Mouse (Mus musculus) heart, embryonic 10.5 days (tissue): ENCODE measurements around the gene Hsp90ab1. TPM values are rescaled to one million over a fixed set of nuclear protein-coding genes. Genes with fewer than 3 reads are reported as not detected.
A peak's percentile ranks its signal among the peaks of the same experiment; 100 is the strongest.

Experiments used
- DNase-seq: peaks from one replicate; pipeline ENCODE4 v3.0.0-alpha.2; 2017; ENCODE audit warnings: low spot score
- H3K27ac ChIP-seq: fragments of 300-500 bp; sonication (generic); 2 replicates; pipeline ENCODE4 v1.5.1; 2016; ENCODE audit warnings: mild to moderate bottlenecking
- H3K27me3 ChIP-seq: fragments of 300-500 bp; sonication (generic); 2 replicates; pipeline ENCODE4 v1.6.1; 2016; ENCODE audit warnings: mild to moderate bottlenecking; ENCODE audit not compliant: poor library complexity, insufficient read depth, severe bottlenecking
- H3K36me3 ChIP-seq: fragments of 300-500 bp; sonication (generic); 2 replicates; pipeline ENCODE4 v1.6.1; 2016; ENCODE audit warnings: mild to moderate bottlenecking, moderate library complexity
- H3K4me1 ChIP-seq: fragments of 300-500 bp; sonication (generic); 2 replicates; pipeline ENCODE4 v1.6.1; 2016; ENCODE audit warnings: mild to moderate bottlenecking
- H3K4me3 ChIP-seq: fragments of 300-500 bp; sonication (generic); 2 replicates; pipeline ENCODE4 v1.5.1; 2016; ENCODE audit warnings: mild to moderate bottlenecking, moderate library complexity
- H3K9me3 ChIP-seq: fragments of 300-500 bp; sonication (generic); 2 replicates; pipeline ENCODE4 v1.6.1; 2016; ENCODE audit warnings: mild to moderate bottlenecking, moderate library complexity
- WGBS: fragments of 180-500 bp; shearing (Covaris S2); methylation state at CpG from one replicate; pipeline ENCODE4 v1.1.7; 2016; 5-methylcytosine and 5-hydroxymethylcytosine counted together
- polyA plus RNA-seq: library from polyadenylated mRNA; unstranded; fragments of >200 nt; fragmentation: Nextera tagmentation; extraction: Ambion mirVana; gene quantifications from 2 replicates; pipeline ENCODE4 v1.2.1, GENCODE M21; 2016

Hsp90ab1 gene
- polyA plus RNA-seq, 1 experiment from 2014 or later, result 1,893 TPM

GRCm38 (mm10) chr17:45546941-45547340 is 26.1 kb downstream of the Hsp90ab1 start:
- Histone ChIP-seq H3K36me3 (0 out of 2 replicates have a peak, but pooled peaks cover 2% of the 10 kb centered on the region), H3K4me3 (no peak overlapping the region), H3K4me1 (peaks cover 44% of the 10 kb centered on the region), H3K27ac (no peak overlapping the region), H3K27me3 (peaks cover 99% of the 10 kb centered on the region), H3K9me3 (no peaks in the 10 kb centered on the region)
- 55% methylated on average over 16 of the region's 16 CpGs for WGBS
- DNase-seq, result no peak

- 3% methylated on average over 74 of the region's 74 CpGs for WGBS
- H3K36me3 ChIP-seq, result 0 out of 2 replicates have a peak, but pooled peaks cover 2% of the 10 kb centered on the region
- no peak overlapping the region for H3K27ac ChIP-seq
- H3K4me3 ChIP-seq, result peak overlapping the region; percentile 54
- no peak for DNase-seq
- peaks cover 100% of the 10 kb centered on the region for H3K27me3 ChIP-seq
- H3K9me3 ChIP-seq, result no peaks in the 10 kb centered on the region
- peaks cover 41% of the 10 kb centered on the region for H3K4me1 ChIP-seq
Measured at GRCm38 (mm10) chr17:45545278-45545961, 27.7 kb downstream of the Hsp90ab1 start.

- no peak for DNase-seq
- Histone ChIP-seq H3K4me1 (peaks cover 35% of the 10 kb centered on the region), H3K4me3 (peak overlapping the region; percentile 54), H3K9me3 (no peaks in the 10 kb centered on the region), H3K27me3 (peaks cover 100% of the 10 kb centered on the region), H3K27ac (no peak overlapping the region), H3K36me3 (0 out of 2 replicates have a peak, but pooled peaks cover 2% of the 10 kb centered on the region)
- WGBS, result under 1% methylated on average over 46 of the region's 46 CpGs
Measured at GRCm38 (mm10) chr17:45544873-45545277, 28.2 kb downstream of the Hsp90ab1 start.

GRCm38 (mm10) chr17:45544001-45544872 is 28.8 kb downstream of the Hsp90ab1 start:
- Histone ChIP-seq H3K9me3 (no peaks in the 10 kb centered on the region), H3K27ac (no peak overlapping the region), H3K36me3 (0 out of 2 replicates have a peak, but pooled peaks cover 2% of the 10 kb centered on the region), H3K4me1 (peaks cover 29% of the 10 kb centered on the region), H3K27me3 (peaks cover 100% of the 10 kb centered on the region), H3K4me3 (peak overlapping the region; percentile 54)
- 3% methylated on average over 24 of the region's 24 CpGs for WGBS
- no peak for DNase-seq

GRCm38 (mm10) chr17:45543115-45543514 is 30.0 kb downstream of the Hsp90ab1 start:
- H3K36me3 ChIP-seq, result 0 out of 2 replicates have a peak, but pooled peaks cover 2% of the 10 kb centered on the region
- H3K27me3 ChIP-seq, result peaks cover 100% of the 10 kb centered on the region
- H3K4me3 ChIP-seq, result no peak overlapping the region
- H3K4me1 ChIP-seq, result peaks cover 23% of the 10 kb centered on the region
- H3K27ac ChIP-seq, result no peak overlapping the region
- DNase-seq, result no peak
- H3K9me3 ChIP-seq, result no peaks in the 10 kb centered on the region
- WGBS, result 39% methylated on average over 1 of the region's 1 CpGs

- Histone ChIP-seq H3K4me1 (peaks cover 23% of the 10 kb centered on the region), H3K27me3 (peaks cover 99% of the 10 kb centered on the region), H3K9me3 (no peaks in the 10 kb centered on the region), H3K4me3 (no peak overlapping the region), H3K27ac (no peak overlapping the region), H3K36me3 (0 out of 2 replicates have a peak, but pooled peaks cover 2% of the 10 kb centered on the region)
- WGBS, result 70% methylated on average over 2 of the region's 2 CpGs
- no peak for DNase-seq
Measured at GRCm38 (mm10) chr17:45542705-45543104, 30.4 kb downstream of the Hsp90ab1 start.

GRCm38 (mm10) chr17:45542129-45542528 is 30.9 kb downstream of the Hsp90ab1 start:
- peaks cover 23% of the 10 kb centered on the region for H3K4me1 ChIP-seq
- H3K27me3 ChIP-seq, result peaks cover 99% of the 10 kb centered on the region
- no peak for DNase-seq
- 22% methylated on average over 6 of the region's 6 CpGs for WGBS
- H3K27ac ChIP-seq, result no peak overlapping the region
- H3K4me3 ChIP-seq, result no peak overlapping the region
- H3K36me3 ChIP-seq, result 0 out of 2 replicates have a peak, but pooled peaks cover 2% of the 10 kb centered on the region
- H3K9me3 ChIP-seq, result no peaks in the 10 kb centered on the region

GRCm38 (mm10) chr17:45539664-45540063 is 33.4 kb downstream of the Hsp90ab1 start:
- no peak overlapping the region for H3K4me3 ChIP-seq
- H3K9me3 ChIP-seq, result no peaks in the 10 kb centered on the region
- H3K4me1 ChIP-seq, result peaks cover 10% of the 10 kb centered on the region
- DNase-seq, result no peak
- no peaks in the 10 kb centered on the region for H3K36me3 ChIP-seq
- WGBS, result 67% methylated on average over 21 of the region's 21 CpGs
- H3K27ac ChIP-seq, result no peak overlapping the region
- H3K27me3 ChIP-seq, result peaks cover 99% of the 10 kb centered on the region

GRCm38 (mm10) chr17:45538394-45538793 is 34.7 kb downstream of the Hsp90ab1 start:
- H3K9me3 ChIP-seq, result no peaks in the 10 kb centered on the region
- H3K36me3 ChIP-seq, result no peaks in the 10 kb centered on the region
- peaks cover 96% of the 10 kb centered on the region for H3K27me3 ChIP-seq
- no peaks in the 10 kb centered on the region for H3K4me1 ChIP-seq
- no peak for DNase-seq
- WGBS, result 51% methylated on average over 4 of the region's 4 CpGs
- H3K4me3 ChIP-seq, result no peak overlapping the region
- no peak overlapping the region for H3K27ac ChIP-seq

- DNase-seq, result no peak
Measured at GRCm38 (mm10) chr17:45536264-45536663, 36.8 kb downstream of the Hsp90ab1 start.

GRCm38 (mm10) chr17:45532896-45533295 is 40.2 kb downstream of the Hsp90ab1 start:
- H3K27ac ChIP-seq, result no peak overlapping the region
- no peak overlapping the region for H3K4me3 ChIP-seq
- H3K36me3 ChIP-seq, result no peaks in the 10 kb centered on the region
- peaks cover 82% of the 10 kb centered on the region for H3K27me3 ChIP-seq
- DNase-seq, result no peak
- WGBS, result 51% methylated on average over 15 of the region's 15 CpGs
- no peaks in the 10 kb centered on the region for H3K9me3 ChIP-seq
- no peaks in the 10 kb centered on the region for H3K4me1 ChIP-seq

More at GRCm38 (mm10) chr17:45536264-45536663, 36.8 kb downstream of the Hsp90ab1 start:
- Histone ChIP-seq H3K27me3 (peaks cover 96% of the 10 kb centered on the region), H3K4me1 (no peaks in the 10 kb centered on the region), H3K27ac (no peak overlapping the region), H3K36me3 (no peaks in the 10 kb centered on the region), H3K4me3 (no peak overlapping the region), H3K9me3 (no peaks in the 10 kb centered on the region)
- 12% methylated on average over 5 of the region's 5 CpGs for WGBS

GRCm38 (mm10) chr17:45530346-45530782 is 42.7 kb downstream of the Hsp90ab1 start:
- H3K4me1 ChIP-seq, result peaks cover 11% of the 10 kb centered on the region
- H3K36me3 ChIP-seq, result no peaks in the 10 kb centered on the region
- H3K27me3 ChIP-seq, result peaks cover 62% of the 10 kb centered on the region
- H3K4me3 ChIP-seq, result no peak overlapping the region
- WGBS, result 44% methylated on average over 13 of the region's 13 CpGs
- no peak for DNase-seq
- H3K9me3 ChIP-seq, result no peaks in the 10 kb centered on the region
- H3K27ac ChIP-seq, result no peak overlapping the region

GRCm38 (mm10) chr17:45526571-45526970 is 46.5 kb downstream of the Hsp90ab1 start:
- H3K27me3 ChIP-seq, result peaks cover 47% of the 10 kb centered on the region
- DNase-seq, result no peak
- peak overlapping the region; percentile 56 for H3K27ac ChIP-seq
- no peaks in the 10 kb centered on the region for H3K36me3 ChIP-seq
- no peaks in the 10 kb centered on the region for H3K9me3 ChIP-seq
- peaks cover 28% of the 10 kb centered on the region for H3K4me1 ChIP-seq
- peak overlapping the region; percentile 31 for H3K4me3 ChIP-seq
- WGBS, result 23% methylated on average over 5 of the region's 5 CpGs
